Mouse (Mus musculus): Measurements from ENCODE around the gene Acvrl1.

The Acvrl1 gene

DNA sequence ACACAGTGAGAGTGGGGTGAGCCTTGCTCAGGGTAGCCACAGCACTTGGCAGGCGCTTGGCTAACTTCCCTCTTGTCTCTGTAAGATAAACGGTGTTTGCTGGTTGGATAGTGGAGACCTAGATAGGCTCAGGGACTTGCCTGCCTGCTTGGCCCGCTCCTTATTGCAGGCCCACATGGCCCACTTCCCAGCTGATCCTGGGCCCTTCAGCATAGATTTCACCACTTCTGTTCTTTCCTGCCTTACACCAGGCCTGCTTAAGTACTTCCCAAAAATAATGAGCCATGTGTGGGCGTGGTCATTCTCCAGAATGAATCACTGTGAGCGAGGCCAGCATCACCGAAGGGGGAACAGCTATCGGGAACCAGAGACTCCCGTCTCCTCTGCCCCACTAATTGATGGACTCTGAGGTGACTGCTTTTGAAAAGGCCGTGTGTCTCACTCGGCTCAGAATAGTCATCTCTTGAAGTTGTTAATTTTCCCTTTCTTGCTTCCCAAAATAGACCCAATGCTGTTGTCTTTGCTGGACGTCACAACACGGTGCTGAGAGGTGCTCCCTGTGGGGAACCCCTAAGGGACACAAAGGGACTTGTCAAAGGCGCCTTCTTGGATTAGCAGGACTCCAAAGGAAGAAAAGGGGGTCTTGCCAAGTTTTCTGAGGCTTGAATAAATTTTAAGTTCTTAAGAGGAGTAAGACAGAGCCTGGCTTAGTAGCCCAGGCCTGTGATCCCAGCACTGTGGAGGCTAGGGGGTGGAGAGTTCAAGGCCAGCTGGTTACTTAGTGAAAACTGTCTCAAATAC, 63.3 kb downstream of the Acvrl1 start:
- no peak for DNase-seq (ENCODE audit: low read depth, low spot score)

DNA sequence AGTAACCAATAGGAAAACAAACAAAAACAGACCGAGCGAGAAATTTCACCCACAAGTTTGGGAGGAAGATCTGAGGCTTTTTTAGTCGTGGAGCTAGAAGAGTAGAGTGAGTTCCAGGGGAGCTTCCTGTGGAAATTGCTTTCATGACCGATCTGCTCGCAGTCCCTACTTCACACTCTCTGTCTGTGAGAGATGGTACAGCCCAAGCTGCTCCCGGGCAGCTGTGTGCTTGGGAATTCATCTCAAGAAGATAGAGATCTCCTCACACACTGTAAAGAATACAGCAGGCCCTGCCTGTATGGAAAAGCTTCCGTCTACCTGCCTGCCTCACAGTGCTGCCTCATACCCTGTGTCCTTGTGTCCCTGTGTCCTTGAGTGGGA, 63.9 kb downstream of the Acvrl1 start:
- DNase-seq (ENCODE audit: low read depth, low spot score), result no peak

DNA sequence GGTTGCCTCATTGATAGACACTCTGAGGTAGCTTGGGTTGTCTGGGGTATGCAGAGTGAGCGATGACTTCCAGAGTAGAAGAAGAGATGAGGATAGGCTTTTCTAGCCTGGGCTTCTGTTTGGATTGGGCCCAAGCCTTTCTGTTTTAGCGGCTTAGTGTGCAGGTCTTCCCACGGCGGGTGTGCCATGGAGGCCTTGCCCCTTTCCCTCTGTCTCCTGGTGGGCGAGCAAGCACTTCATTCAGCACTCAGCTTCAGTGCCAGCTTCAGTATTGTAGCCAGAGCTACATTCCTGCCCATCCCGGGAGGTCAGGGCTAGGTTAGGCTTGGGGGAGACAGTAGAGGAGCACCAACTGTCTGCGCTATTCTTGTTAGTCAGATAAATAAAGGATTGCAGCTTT, 64.3 kb downstream of the Acvrl1 start:
- DNase-seq (ENCODE audit: low read depth, low spot score), result no peak

DNA sequence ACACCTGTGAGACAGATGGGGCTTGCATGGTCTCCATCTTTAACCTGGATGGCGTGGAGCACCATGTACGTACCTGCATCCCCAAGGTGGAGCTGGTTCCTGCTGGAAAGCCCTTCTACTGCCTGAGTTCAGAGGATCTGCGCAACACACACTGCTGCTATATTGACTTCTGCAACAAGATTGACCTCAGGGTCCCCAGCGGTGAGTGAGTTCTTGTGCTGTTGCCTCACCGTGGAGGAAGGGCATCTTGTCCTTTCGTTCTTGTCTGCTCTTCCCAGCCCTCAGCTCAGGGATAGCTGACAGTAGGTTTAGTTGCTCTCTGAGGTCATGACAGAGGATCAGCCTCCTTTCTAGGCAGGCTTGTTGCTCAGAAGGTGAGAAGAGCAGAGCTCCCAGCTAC, 65.6 kb downstream of the Acvrl1 start:
- DNase-seq (ENCODE audit: low read depth, low spot score), result no peak

Data from WW6 (cell line).